Mouse (Mus musculus): Measurements from ENCODE around the gene Igfbp3.

Igfbp3 gene

GRCm38 (mm10) chr11:7210343-7210742 lies 3.4 kb downstream of the Igfbp3 start:
- peak; percentile 56 for DNase-seq

GRCm38 (mm10) chr11:7203846-7204245 lies 9.9 kb downstream of the Igfbp3 start:
- no peak for DNase-seq

GRCm38 (mm10) chr11:7202206-7202605 lies 11.5 kb downstream of the Igfbp3 start:
- no peak for DNase-seq

- DNase-seq: no peak
These were observed 13.3 kb downstream of the Igfbp3 start for GRCm38 (mm10) chr11:7200393-7200783.

- no peak for DNase-seq
These were observed 13.9 kb downstream of the Igfbp3 start for GRCm38 (mm10) chr11:7199736-7200392.

- no peak for DNase-seq
These were observed 15.1 kb downstream of the Igfbp3 start for GRCm38 (mm10) chr11:7198481-7199256.

- no peak for DNase-seq
These were observed 15.7 kb downstream of the Igfbp3 start for GRCm38 (mm10) chr11:7198006-7198405.

- no peak for DNase-seq
These were observed 16.2 kb downstream of the Igfbp3 start, which contains the start of gene Igfbp1 for GRCm38 (mm10) chr11:7197491-7197941. TSS of gene Igfbp1 (plus strand) at chr11:7197782.

GRCm38 (mm10) chr11:7195312-7195685 lies 18.4 kb downstream of the Igfbp3 start:
- no peak for DNase-seq

- no peak for DNase-seq
These were observed 19.1 kb downstream of the Igfbp3 start for GRCm38 (mm10) chr11:7194432-7195311.

GRCm38 (mm10) chr11:7193134-7193533 lies 20.6 kb downstream of the Igfbp3 start:
- no peak for DNase-seq

GRCm38 (mm10) chr11:7192710-7193109 lies 21.0 kb downstream of the Igfbp3 start:
- no peak for DNase-seq

GRCm38 (mm10) chr11:7188469-7188868 lies 25.3 kb downstream of the Igfbp3 start, which contains the start of gene Gm11985:
TSS of gene Gm11985 (minus strand) at chr11:7188569.
- DNase-seq: no peak

GRCm38 (mm10) chr11:7187472-7187871 lies 26.3 kb downstream of the Igfbp3 start:
- no peak for DNase-seq

- DNase-seq: no peak
These were observed 29.3 kb downstream of the Igfbp3 start for GRCm38 (mm10) chr11:7184420-7184819.

- DNase-seq: no peak
These were observed 31.2 kb downstream of the Igfbp3 start for GRCm38 (mm10) chr11:7182409-7183042.

- DNase-seq: no peak
These were observed 34.4 kb downstream of the Igfbp3 start for GRCm38 (mm10) chr11:7179276-7179675.

GRCm38 (mm10) chr11:7178724-7179123 lies 35.0 kb downstream of the Igfbp3 start:
- DNase-seq: no peak

GRCm38 (mm10) chr11:7173664-7174063 lies 40.1 kb downstream of the Igfbp3 start:
- no peak for DNase-seq

- DNase-seq: no peak
These were observed 44.1 kb downstream of the Igfbp3 start for GRCm38 (mm10) chr11:7169645-7170044.

GRCm38 (mm10) chr11:7164416-7164815 lies 49.3 kb downstream of the Igfbp3 start:
- no peak for DNase-seq

GRCm38 (mm10) chr11:7161502-7162174 lies 52.1 kb downstream of the Igfbp3 start:
- DNase-seq: no peak
